19 mouse cellular contexts compared by ENCODE assay signal in genomic region chr5:100621876-100622508, GRCm38 (mm10). TPM values are rescaled to one million over a fixed set of nuclear protein-coding genes. Genes with fewer than 3 reads are reported as not detected.
DNase-seq lines count a peak whose midpoint lies in the region; ATAC-seq and TF ChIP-seq lines count a peak whose summit lies in the region.
"Had no signal": no experiment of that assay in that cellular context is flagged by ENCODE, and none has a peak within 500 bp of the region (broad histone marks: within the 10 kb centered on the region; RNA-seq: fewer than 3 reads in every experiment).

No protein-coding gene starts in this region.

- no peaks in the 10 kb centered on the region for H3K36me3 ChIP-seq in kidney, adult 2 months (ENCODE audit: control insufficient read depth, insufficient read depth, low read length)
- H3K36me3 ChIP-seq in C2C12 (ENCODE audit: control insufficient read depth, insufficient read depth): no peaks in the 10 kb centered on the region
- H3K36me3 ChIP-seq in forebrain, embryonic 13.5 days (ENCODE audit: poor library complexity, severe bottlenecking): no peaks in the 10 kb centered on the region
- H3K36me3 ChIP-seq: embryonic facial prominence, embryonic 12.5 days; heart, embryonic 12.5 days; limb, embryonic 13.5 days; midbrain, embryonic 12.5 days had no signal

- WGBS in kidney, adult 2 months: 40% methylated on average over 8 of the region's 8 CpGs
- WGBS in forebrain, embryonic 13.5 days: 79% methylated on average over 8 of the region's 8 CpGs

- no peaks in the 10 kb centered on the region for H3K79me3 ChIP-seq in C2C12 (ENCODE audit: low read depth)

- no peak for TF ChIP-seq POLR2A in kidney, adult 2 months (IDR thresholded peaks at IDR 0.05; ENCODE audit: low read depth, low read length)

- H3K27me3 ChIP-seq in kidney, adult 2 months (replicated peaks; ENCODE audit: control insufficient read depth, insufficient read depth, low read length): no peaks in the 10 kb centered on the region
- no peaks in the 10 kb centered on the region for H3K27me3 ChIP-seq in C2C12 (ENCODE audit: control insufficient read depth, insufficient read depth, insufficient read length)
- no peaks in the 10 kb centered on the region for H3K27me3 ChIP-seq in forebrain, embryonic 13.5 days
- H3K27me3 ChIP-seq: embryonic facial prominence, embryonic 12.5 days; limb, embryonic 13.5 days; midbrain, embryonic 12.5 days had no signal

- no peak for TF ChIP-seq CTCF in kidney, adult 2 months (conservative IDR thresholded peaks at IDR 0.05; ENCODE audit: insufficient read depth, insufficient read length, low read depth, low read length)
- no peak for TF ChIP-seq CTCF in C2C12 (IDR thresholded peaks at IDR 0.05; ENCODE audit: control insufficient read depth, insufficient read depth, insufficient read length)

- no peak for DNase-seq in kidney, adult 2 months
- no peak for DNase-seq in kidney, adult 11 months
- DNase-seq in cerebellum, adult 11-12 months: no peak
- DNase-seq in adrenal gland, postnatal 36 days: no peak
- DNase-seq: cerebellum, adult 9-11 months; gastrocnemius, postnatal 25 days; heart, postnatal 36 days; kidney, postnatal 36 days; layer of hippocampus, adult 9-11 months had no signal

- H3K4me3 ChIP-seq in kidney, adult 2 months (ENCODE audit: insufficient read depth, low read depth, low read length): no peak overlapping the region
- no peak overlapping the region for H3K4me3 ChIP-seq in C2C12 (ENCODE audit: insufficient read depth, poor library complexity, severe bottlenecking)
- no peak overlapping the region for H3K4me3 ChIP-seq in forebrain, embryonic 13.5 days
- H3K4me3 ChIP-seq: embryonic facial prominence, embryonic 12.5 days; heart, embryonic 12.5 days; limb, embryonic 13.5 days; midbrain, embryonic 12.5 days had no signal

- H3K79me2 ChIP-seq in C2C12 (ENCODE audit: control insufficient read depth, insufficient read depth): no peaks in the 10 kb centered on the region

- peak overlapping the region; percentile 12 for H3ac ChIP-seq in C2C12 (ENCODE audit: control insufficient read depth, insufficient read length, low read depth)

- H3K27ac ChIP-seq in kidney, adult 2 months (ENCODE audit: insufficient read depth, low read depth, low read length): peak overlapping the region; percentile 26; the same call in 1 of the 2 replicates
- no peak overlapping the region for H3K27ac ChIP-seq in forebrain, embryonic 13.5 days
- H3K27ac ChIP-seq: embryonic facial prominence, embryonic 12.5 days; limb, embryonic 13.5 days; liver, embryonic 14.5 days; midbrain, embryonic 12.5 days had no signal

- no peak overlapping the region for H3K9ac ChIP-seq in forebrain, embryonic 13.5 days
- H3K9ac ChIP-seq: embryonic facial prominence, embryonic 12.5 days; heart, embryonic 12.5 days; limb, embryonic 13.5 days; liver, embryonic 14.5 days; midbrain, embryonic 12.5 days had no signal

- H3K4me2 ChIP-seq in forebrain, embryonic 13.5 days: no peak overlapping the region
- H3K4me2 ChIP-seq: embryonic facial prominence, embryonic 12.5 days; heart, embryonic 12.5 days; limb, embryonic 13.5 days; midbrain, embryonic 12.5 days had no signal

- H3K4me1 ChIP-seq in kidney, adult 2 months (ENCODE audit: control insufficient read depth, insufficient read depth, low read length): no peaks in the 10 kb centered on the region
- no peaks in the 10 kb centered on the region for H3K4me1 ChIP-seq in forebrain, embryonic 13.5 days
- H3K4me1 ChIP-seq: embryonic facial prominence, embryonic 12.5 days; heart, embryonic 12.5 days; limb, embryonic 13.5 days; midbrain, embryonic 12.5 days had no signal

- H3K9me3 ChIP-seq in forebrain, embryonic 13.5 days (replicated peaks): no peaks in the 10 kb centered on the region
- H3K9me3 ChIP-seq: embryonic facial prominence, embryonic 12.5 days; heart, embryonic 12.5 days; limb, embryonic 13.5 days; midbrain, embryonic 12.5 days had no signal

- ATAC-seq in activated CD4-positive, CD25-positive, alpha-beta regulatory T cell, adult 4 months: peak; percentile 59
- peak; percentile 80 for ATAC-seq in inflammation-experienced regulatory T-cells, adult 6 months
- no peak for ATAC-seq in forebrain, embryonic 13.5 days

TF ChIP-seq in C2C12, 6 proteins besides CTCF, POLR2A, EP300 and RAD21:
- TF ChIP-seq FOSL1 (IDR thresholded peaks at IDR 0.05; ENCODE audit: insufficient read depth, low read length, poor library complexity, severe bottlenecking) (no peak), MYOG (IDR thresholded peaks at IDR 0.05; ENCODE audit: control insufficient read depth, extremely low read depth, insufficient read length) (no peak), CEBPB (IDR thresholded peaks at IDR 0.05; ENCODE audit: low read depth) (peak; percentile 28), MAX (IDR thresholded peaks at IDR 0.05) (no peak), USF1 (IDR thresholded peaks at IDR 0.05; ENCODE audit: low read depth) (no peak), MYOD1 (IDR thresholded peaks at IDR 0.05; ENCODE audit: control insufficient read depth, insufficient read length, low read depth) (peak; percentile 83)

RNA-seq across cellular contexts. Expression of gene Plac8, which starts 49.9 kb away (rescaled TPM):
- 44.5 and 60.0 TPM in 2 replicates for polyA plus RNA-seq in kidney, adult 2 months (2012; rRNA removed)
- polyA plus RNA-seq in C2C12 (2012; fragmentation: generic; extraction: Trizol): 35.8 TPM
- 10 to 100 TPM in 1 of 2 experiments, 1 to 10 TPM in 1; 4.2 to 12.0 TPM for polyA plus RNA-seq in activated CD4-positive, CD25-positive, alpha-beta regulatory T cell, adult 4 months (2017; shearing (Covaris generic))
- polyA plus RNA-seq in inflammation-experienced regulatory T-cells, adult 6 months (2017; shearing (Covaris generic)): 10 to 100 TPM in 1 of 3 experiments, 1 to 10 TPM in 2; 5.5 to 17.7 (median 6.8) TPM
- 0.34 and 0.46 TPM in 2 replicates for polyA plus RNA-seq in forebrain, embryonic 13.5 days (2015; fragmentation: Nextera tagmentation; extraction: Ambion mirVana)
- 10 to 100 TPM in 1 of 2 experiments, 1 to 10 TPM in 1; 7.7 to 15.9 TPM for total RNA-seq in adrenal gland, postnatal 36 days (2021)
- total RNA-seq: left cerebral cortex, adult 8-10 months had no signal

RNA-seq across cellular contexts. Expression of gene Coq2, which starts 52.9 kb away (rescaled TPM):
- polyA plus RNA-seq in kidney, adult 2 months (2012; rRNA removed): 100 and 111 TPM in 2 replicates
- 25.0 TPM for polyA plus RNA-seq in C2C12 (2012; fragmentation: generic; extraction: Trizol)
- polyA plus RNA-seq in activated CD4-positive, CD25-positive, alpha-beta regulatory T cell, adult 4 months (2017; shearing (Covaris generic)): 1 to 10 TPM; 8.2 to 9.2 TPM
- 10 to 100 TPM in 2 of 3 experiments, 1 to 10 TPM in 1; 6.8 to 11.9 (median 11.6) TPM for polyA plus RNA-seq in inflammation-experienced regulatory T-cells, adult 6 months (2017; shearing (Covaris generic))
- 42.7 and 43.6 TPM in 2 replicates for polyA plus RNA-seq in forebrain, embryonic 13.5 days (2015; fragmentation: Nextera tagmentation; extraction: Ambion mirVana)
- 10 to 100 TPM; 68.4 to 72.6 TPM for total RNA-seq in adrenal gland, postnatal 36 days (2021)
